Mouse (Mus musculus) forebrain, embryonic 15.5 days (tissue): ENCODE measurements at regions not wholly inside any gene's neighbourhood (a gene's known extent, or its start where the extent isn't known, plus 50 kb on each side); places are given as distances from the start of the nearest gene placed in this dataset.
A peak's percentile ranks its signal among the peaks of the same experiment; 100 is the strongest.
"Not testable (repeated sequence)": the region's sequence is repeated elsewhere in the genome, so short reads cannot be mapped to it uniquely, and the experiment has no call there.

Experiments
- ATAC-seq: fragments of 200-750 bp; cut with Nextera tagmentation; replicated peaks from 2 replicates; pipeline ENCODE4 v1.8.0; 2017; ENCODE audit warnings: mild to moderate bottlenecking, moderate TSS enrichment, moderate library complexity
- H3K27ac ChIP-seq: fragments of 300-500 bp; sonication (generic); replicated peaks from 2 replicates; pipeline ENCODE4 v1.5.1; 2015; ENCODE audit warnings: mild to moderate bottlenecking, inconsistent platforms
- H3K27me3 ChIP-seq: fragments of 300-500 bp; sonication (generic); 2 replicates; pipeline ENCODE4 v1.6.1; 2015; ENCODE audit warnings: inconsistent platforms
- H3K36me3 ChIP-seq: fragments of 300-500 bp; sonication (generic); 2 replicates; pipeline ENCODE4 v1.6.1; 2015; ENCODE audit warnings: mild to moderate bottlenecking, inconsistent platforms
- H3K4me1 ChIP-seq: fragments of 300-500 bp; sonication (generic); 2 replicates; pipeline ENCODE4 v1.6.1; 2015; ENCODE audit warnings: inconsistent platforms
- H3K4me2 ChIP-seq: fragments of 300-500 bp; sonication (generic); replicated peaks from 2 replicates; pipeline ENCODE4 v1.6.1; 2015; ENCODE audit warnings: mild to moderate bottlenecking, inconsistent platforms
- H3K4me3 ChIP-seq: fragments of 300-500 bp; sonication (generic); 2 replicates; pipeline ENCODE4 v1.5.1; 2015; ENCODE audit warnings: mild to moderate bottlenecking, inconsistent platforms
- H3K9ac ChIP-seq: fragments of 300-500 bp; sonication (generic); replicated peaks from 2 replicates; pipeline ENCODE4 v1.6.1; 2015; ENCODE audit warnings: mild to moderate bottlenecking, inconsistent platforms
- H3K9me3 ChIP-seq: fragments of 300-500 bp; sonication (generic); 2 replicates; pipeline ENCODE4 v1.6.1; 2016; ENCODE audit warnings: inconsistent platforms
- WGBS: fragments of 180-500 bp; shearing (Covaris S2); methylation state at CpG from one replicate; pipeline ENCODE4 v1.1.7; 2015; ENCODE audit warnings: mixed read lengths; 5-methylcytosine and 5-hydroxymethylcytosine counted together

GRCm38 (mm10) chr12:49084505-49084904, 298.0 kb upstream of the Foxg1 start:
- H3K4me2 ChIP-seq, result no peak overlapping the region
- H3K27me3 ChIP-seq, result no peaks in the 10 kb centered on the region
- H3K4me3 ChIP-seq, result no peak overlapping the region
- H3K36me3 ChIP-seq, result no peaks in the 10 kb centered on the region
- H3K9ac ChIP-seq, result no peak overlapping the region
- H3K9me3 ChIP-seq, result no peaks in the 10 kb centered on the region
- no peak overlapping the region for H3K27ac ChIP-seq
- no peaks in the 10 kb centered on the region for H3K4me1 ChIP-seq
- ATAC-seq, result no peak

GRCm38 (mm10) chr12:49086076-49086475, 296.4 kb upstream of the Foxg1 start:
- H3K36me3 ChIP-seq, result no peaks in the 10 kb centered on the region
- H3K27me3 ChIP-seq, result no peaks in the 10 kb centered on the region
- ATAC-seq, result no peak
- H3K4me2 ChIP-seq, result no peak overlapping the region
- no peaks in the 10 kb centered on the region for H3K9me3 ChIP-seq
- no peak overlapping the region for H3K9ac ChIP-seq
- no peaks in the 10 kb centered on the region for H3K4me1 ChIP-seq
- no peak overlapping the region for H3K4me3 ChIP-seq
- H3K27ac ChIP-seq, result no peak overlapping the region
- 66% methylated on average over 2 of the region's 2 CpGs for WGBS

DNA sequence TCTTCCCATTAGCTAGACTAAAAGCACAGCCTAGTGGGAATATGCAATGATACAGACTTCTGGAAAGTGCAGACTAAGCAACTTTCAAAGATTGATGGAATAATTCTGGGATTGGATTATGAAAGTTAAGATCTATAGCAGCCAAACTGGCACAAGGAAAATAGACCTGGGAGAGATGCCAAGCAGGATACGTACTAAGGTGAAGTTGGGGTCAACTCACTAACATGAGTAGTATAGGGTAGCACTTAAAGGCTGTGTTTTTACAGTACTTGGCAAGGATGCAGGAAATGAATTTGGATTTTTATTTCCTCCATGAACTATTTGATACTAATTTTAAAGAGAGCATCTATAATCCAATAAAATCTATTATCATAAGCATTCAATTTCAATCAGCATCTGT, 292.3 kb upstream of the Foxg1 start:
- no peaks in the 10 kb centered on the region for H3K4me1 ChIP-seq
- WGBS, result 94% methylated on average over 1 of the region's 1 CpGs
- H3K9ac ChIP-seq, result no peak overlapping the region
- H3K36me3 ChIP-seq, result no peaks in the 10 kb centered on the region
- ATAC-seq, result no peak
- no peak overlapping the region for H3K27ac ChIP-seq
- no peak overlapping the region for H3K4me3 ChIP-seq
- H3K9me3 ChIP-seq, result no peaks in the 10 kb centered on the region
- no peaks in the 10 kb centered on the region for H3K27me3 ChIP-seq
- H3K4me2 ChIP-seq, result no peak overlapping the region

DNA sequence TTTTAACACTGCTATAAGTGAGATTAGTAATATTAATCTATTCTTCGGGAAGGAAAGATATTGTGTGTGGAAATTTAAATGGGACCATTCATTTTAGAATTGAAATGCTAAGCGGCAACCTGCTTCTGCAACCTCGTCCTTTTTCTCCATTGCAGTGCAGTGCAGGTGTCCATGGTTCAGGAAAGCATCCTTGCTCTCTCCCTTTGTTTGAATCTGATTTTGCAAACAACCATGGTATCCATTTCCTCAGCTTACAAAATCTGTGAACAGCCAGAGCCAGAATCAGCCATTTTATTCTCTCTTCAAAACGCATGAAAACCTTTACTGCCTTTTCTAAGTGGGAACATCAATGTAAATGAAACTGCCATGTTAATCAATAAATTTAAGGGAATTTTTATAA, 276.5 kb upstream of the Foxg1 start:
- 61% methylated on average over 4 of the region's 4 CpGs for WGBS
- no peak for ATAC-seq
- no peaks in the 10 kb centered on the region for H3K4me1 ChIP-seq
- no peak overlapping the region for H3K9ac ChIP-seq
- no peaks in the 10 kb centered on the region for H3K9me3 ChIP-seq
- H3K27ac ChIP-seq, result peak overlapping the region; percentile 42; the same call in 1 of the 2 replicates
- no peak overlapping the region for H3K4me2 ChIP-seq
- no peaks in the 10 kb centered on the region for H3K36me3 ChIP-seq
- no peaks in the 10 kb centered on the region for H3K27me3 ChIP-seq
- no peak overlapping the region for H3K4me3 ChIP-seq

GRCm38 (mm10) chr12:49106399-49107382, 275.8 kb upstream of the Foxg1 start:
- Histone ChIP-seq H3K4me2 (no peak overlapping the region), H3K27me3 (no peaks in the 10 kb centered on the region), H3K9me3 (no peaks in the 10 kb centered on the region), H3K4me1 (no peaks in the 10 kb centered on the region), H3K9ac (no peak overlapping the region), H3K27ac (no peak overlapping the region), H3K36me3 (no peaks in the 10 kb centered on the region), H3K4me3 (no peak overlapping the region)
- WGBS, result 56% methylated on average over 7 of the region's 7 CpGs
- peak; percentile 85 for ATAC-seq

- no peak for ATAC-seq
These were observed 274.9 kb upstream of the Foxg1 start for GRCm38 (mm10) chr12:49107415-49108148.

GRCm38 (mm10) chr12:49131093-49131492, 251.4 kb upstream of the Foxg1 start:
- not testable (repeated sequence) for H3K9me3 ChIP-seq, H3K27ac ChIP-seq, H3K4me1 ChIP-seq, H3K4me3 ChIP-seq, H3K9ac ChIP-seq, H3K36me3 ChIP-seq, H3K4me2 ChIP-seq, ATAC-seq, H3K27me3 ChIP-seq
- 71% methylated on average over 4 of the region's 7 CpGs for WGBS

More at GRCm38 (mm10) chr12:49107415-49108148, 274.9 kb upstream of the Foxg1 start:
- Histone ChIP-seq H3K27ac (no peak overlapping the region), H3K4me2 (no peak overlapping the region), H3K27me3 (no peaks in the 10 kb centered on the region), H3K9ac (no peak overlapping the region), H3K36me3 (no peaks in the 10 kb centered on the region), H3K4me3 (no peak overlapping the region), H3K4me1 (no peaks in the 10 kb centered on the region), H3K9me3 (no peaks in the 10 kb centered on the region)
- 83% methylated on average over 10 of the region's 10 CpGs for WGBS

- 47% methylated on average over 5 of the region's 5 CpGs for WGBS
- Histone ChIP-seq H3K9me3 (no peaks in the 10 kb centered on the region), H3K4me3 (no peak overlapping the region), H3K27me3 (no peaks in the 10 kb centered on the region), H3K4me1 (no peaks in the 10 kb centered on the region), H3K9ac (no peak overlapping the region), H3K4me2 (no peak overlapping the region), H3K27ac (no peak overlapping the region), H3K36me3 (no peaks in the 10 kb centered on the region)
- peak; percentile 82 for ATAC-seq
These were observed 212.4 kb upstream of the Foxg1 start for GRCm38 (mm10) chr12:49170097-49170496.

DNA sequence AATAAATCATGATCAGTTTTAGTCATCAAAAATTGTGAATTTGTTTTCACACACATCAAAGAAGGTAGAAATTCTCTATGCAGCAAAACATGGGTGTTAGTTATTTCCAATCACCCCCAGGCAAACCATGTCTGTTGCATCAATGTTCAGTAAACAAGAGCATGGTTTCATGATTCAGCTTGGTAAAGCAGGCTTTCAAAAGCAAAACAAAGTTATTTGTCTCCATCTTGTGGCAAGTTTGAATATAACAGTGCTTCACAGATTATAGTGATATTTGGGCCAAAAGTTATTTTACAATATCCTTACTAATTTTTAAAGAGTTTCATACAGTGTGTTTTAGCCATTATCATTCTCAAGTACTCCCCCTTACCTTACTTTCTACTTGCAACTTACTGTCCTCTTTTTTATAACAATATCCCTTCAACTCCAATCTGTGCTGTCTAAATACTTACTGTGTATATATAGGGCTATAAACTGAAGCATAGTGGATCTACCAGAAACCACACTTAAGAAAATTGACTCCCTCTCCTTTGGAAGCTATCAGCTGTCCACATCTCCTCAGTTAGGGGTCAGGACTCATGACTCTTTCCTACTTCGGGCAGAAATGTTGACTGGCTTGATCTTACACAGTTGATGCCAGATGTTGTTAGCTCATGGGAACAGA, 211.3 kb upstream of the Foxg1 start:
- Histone ChIP-seq H3K4me1 (no peaks in the 10 kb centered on the region), H3K27ac (no peak overlapping the region), H3K9ac (no peak overlapping the region), H3K27me3 (no peaks in the 10 kb centered on the region), H3K4me3 (no peak overlapping the region), H3K4me2 (no peak overlapping the region), H3K36me3 (no peaks in the 10 kb centered on the region), H3K9me3 (no peaks in the 10 kb centered on the region)
- ATAC-seq, result peak; percentile 29; the same call in 1 of the 2 replicates
- 77% methylated on average over 1 of the region's 1 CpGs for WGBS

GRCm38 (mm10) chr12:49191348-49191747, 191.1 kb upstream of the Foxg1 start:
- no peak overlapping the region for H3K4me3 ChIP-seq
- H3K27me3 ChIP-seq, result no peaks in the 10 kb centered on the region
- no peak overlapping the region for H3K4me2 ChIP-seq
- WGBS, result 38% methylated on average over 2 of the region's 2 CpGs
- no peak for ATAC-seq
- H3K9ac ChIP-seq, result no peak overlapping the region
- H3K4me1 ChIP-seq, result no peaks in the 10 kb centered on the region
- no peak overlapping the region for H3K27ac ChIP-seq
- no peaks in the 10 kb centered on the region for H3K9me3 ChIP-seq
- no peaks in the 10 kb centered on the region for H3K36me3 ChIP-seq

GRCm38 (mm10) chr12:49233524-49234306, 148.7 kb upstream of the Foxg1 start:
- no peak for ATAC-seq
- H3K27me3 ChIP-seq, result no peaks in the 10 kb centered on the region
- 82% methylated on average over 5 of the region's 5 CpGs for WGBS

More at GRCm38 (mm10) chr12:49233524-49234306, 148.7 kb upstream of the Foxg1 start:
- no peaks in the 10 kb centered on the region for H3K36me3 ChIP-seq
- no peaks in the 10 kb centered on the region for H3K4me1 ChIP-seq
- no peak overlapping the region for H3K27ac ChIP-seq
- no peak overlapping the region for H3K4me3 ChIP-seq
- H3K9me3 ChIP-seq, result no peaks in the 10 kb centered on the region
- no peak overlapping the region for H3K9ac ChIP-seq
- no peak overlapping the region for H3K4me2 ChIP-seq
